Mouse (Mus musculus): ENCODE measurements at regions not wholly inside any gene's neighbourhood (a gene's known extent, or its start where the extent isn't known, plus 50 kb on each side); places are given as distances from the start of the nearest gene placed in this dataset.
A peak's percentile ranks its signal among the peaks of the same experiment; 100 is the strongest.

DNA sequence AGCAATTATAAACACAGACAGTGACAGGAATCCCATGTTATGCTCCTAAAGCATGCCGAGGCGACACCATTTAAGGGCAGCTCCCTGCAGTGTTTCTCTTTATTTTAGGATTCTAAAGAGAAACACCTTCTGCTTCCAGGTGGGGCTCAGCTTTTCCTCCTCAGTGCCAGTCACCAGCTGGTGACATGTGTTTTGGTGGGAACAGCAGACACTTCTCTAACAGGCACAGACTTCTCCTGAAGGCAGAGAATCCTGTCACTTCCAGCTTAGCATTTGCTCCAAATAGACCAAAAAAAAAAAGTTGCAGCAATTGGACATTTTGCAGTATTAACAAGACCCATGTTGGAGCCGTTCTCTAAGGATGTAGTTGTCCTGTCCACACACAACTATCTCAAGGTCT is 115.6 kb upstream of the Cdh6 start:
- no peak for DNase-seq

GRCm38 (mm10) chr15:13287878-13288277 is 114.4 kb upstream of the Cdh6 start:
- no peak for DNase-seq

DNA sequence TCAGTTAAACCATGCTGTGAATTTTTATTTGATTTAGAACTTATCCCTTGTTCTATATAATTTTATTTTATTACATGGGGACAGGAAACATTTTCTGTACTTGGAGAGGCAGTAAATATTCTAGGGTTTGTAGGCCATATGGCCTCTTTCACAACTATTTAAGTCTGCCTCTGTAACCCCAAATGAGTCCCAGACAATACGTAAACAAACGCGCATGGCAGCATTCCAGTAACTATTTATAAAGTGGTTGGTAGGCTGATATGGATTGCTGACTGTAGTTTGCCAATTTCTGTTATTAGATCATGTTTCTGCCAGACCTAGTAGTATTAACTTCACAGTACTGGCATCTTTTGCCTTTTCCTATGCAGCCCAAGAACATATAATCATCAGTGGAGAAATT is 111.9 kb upstream of the Cdh6 start:
- no peak for DNase-seq

GRCm38 (mm10) chr15:13284219-13284618 is 110.7 kb upstream of the Cdh6 start:
- DNase-seq: no peak

- no peak for DNase-seq
These were observed 109.6 kb upstream of the Cdh6 start for GRCm38 (mm10) chr15:13283106-13283505.

DNA sequence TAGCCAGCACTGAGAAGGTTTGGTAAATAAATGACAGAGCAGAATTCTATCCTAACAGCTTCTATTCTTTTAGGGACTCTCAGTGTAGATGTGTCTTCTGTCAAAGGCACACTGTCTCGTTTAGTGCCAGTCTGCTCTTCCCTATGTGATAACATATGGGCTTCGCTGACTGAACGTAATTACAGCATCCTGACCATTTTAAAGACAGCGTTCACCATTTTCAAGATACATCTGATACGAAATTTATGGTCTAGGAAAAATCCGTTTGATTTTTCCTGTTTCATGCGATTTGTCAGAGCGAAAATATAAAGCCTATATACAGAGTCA is 103.4 kb upstream of the Cdh6 start:
- no peak for DNase-seq

DNA sequence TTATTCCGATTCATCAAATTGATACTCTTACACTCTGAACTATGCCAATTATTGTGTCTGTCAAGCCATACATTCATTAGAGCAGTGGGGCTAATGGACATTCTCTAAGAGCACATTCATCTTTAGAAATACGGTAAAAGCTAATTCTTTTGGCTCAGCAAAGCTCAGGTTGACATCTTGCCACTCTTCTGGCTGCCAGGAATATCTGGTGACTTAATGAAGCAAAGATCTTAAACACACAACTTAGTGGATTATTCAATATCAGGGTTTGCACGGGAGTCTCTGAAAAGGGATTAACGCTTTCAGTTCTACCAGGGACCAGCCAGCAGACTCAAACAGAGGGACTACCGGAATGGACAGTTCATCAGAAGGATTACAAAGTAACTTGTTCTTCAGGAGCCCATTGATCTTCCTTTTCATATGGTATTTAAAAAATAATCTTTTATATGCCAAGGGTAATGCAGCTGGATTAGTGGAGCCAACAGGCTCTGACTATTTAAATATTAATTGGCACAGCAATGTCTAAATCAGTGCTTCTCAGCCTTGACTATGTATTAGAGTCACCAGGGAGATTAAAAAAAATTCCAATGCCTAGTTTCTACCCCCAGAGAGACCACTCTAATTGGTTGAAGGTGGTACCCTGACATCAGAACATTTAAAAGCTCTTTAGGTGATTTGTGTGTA is 102.9 kb upstream of the Cdh6 start:
- DNase-seq: no peak

- no peak for DNase-seq
These were observed 101.9 kb upstream of the Cdh6 start for GRCm38 (mm10) chr15:13275326-13275725.

GRCm38 (mm10) chr15:13274366-13275067 is 101.0 kb upstream of the Cdh6 start:
- no peak for DNase-seq

DNA sequence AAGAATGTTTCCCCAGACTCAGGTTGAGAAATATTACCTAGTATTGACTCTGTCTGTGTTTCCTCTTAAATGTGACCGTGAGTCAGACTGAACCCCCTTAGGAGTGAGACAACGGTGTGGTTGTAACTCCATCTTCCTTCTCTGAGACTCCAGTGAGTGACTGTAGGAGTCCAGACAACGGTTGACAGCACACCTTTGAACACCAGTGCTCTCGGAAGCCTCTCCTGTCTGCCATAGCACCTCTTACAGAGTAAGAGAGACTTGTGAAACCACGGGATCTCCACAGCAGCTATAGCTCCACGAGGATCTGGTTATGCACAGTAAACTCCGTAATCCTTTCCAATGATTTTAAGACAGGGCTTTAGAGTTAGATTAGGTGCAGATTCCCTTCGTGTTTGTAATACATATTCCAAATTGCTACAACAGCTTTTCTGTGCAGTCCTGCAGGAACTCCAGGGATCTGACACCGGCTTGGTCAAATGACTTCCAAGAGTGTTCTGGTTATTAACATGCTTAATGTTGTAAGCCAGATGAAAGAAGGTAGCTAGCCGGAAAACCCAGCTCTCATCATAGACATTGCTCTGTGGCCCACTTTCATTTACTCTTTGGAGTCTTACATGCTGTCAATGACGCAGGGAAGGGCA is 72.7 kb upstream of the Cdh6 start:
- no peak for DNase-seq

- peak; percentile 16 to 19 for DNase-seq
These were observed 70.8 kb upstream of the Cdh6 start for GRCm38 (mm10) chr15:13244306-13244705.

DNA sequence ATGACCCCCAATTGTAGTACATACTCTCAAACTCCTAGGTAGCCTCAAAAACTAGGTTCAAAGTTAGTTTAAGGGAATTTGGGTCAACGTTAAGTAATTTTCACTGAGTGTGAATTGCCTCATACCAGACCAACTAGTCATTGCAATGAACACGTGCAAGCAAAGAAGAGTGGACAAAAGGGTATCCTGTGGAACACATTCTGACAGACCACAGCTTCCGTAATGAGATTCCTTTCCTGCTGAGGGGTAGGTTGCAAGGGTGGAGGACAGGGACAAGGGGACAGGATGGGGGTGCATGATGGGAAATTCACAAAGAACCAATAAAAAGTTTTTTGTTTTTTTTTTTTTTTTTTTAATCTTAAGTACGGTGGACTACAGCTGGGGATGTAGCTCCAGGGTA is 70.1 kb upstream of the Cdh6 start:
- no peak for DNase-seq

GRCm38 (mm10) chr15:13240931-13241330 is 67.5 kb upstream of the Cdh6 start:
- no peak for DNase-seq

- no peak for DNase-seq
These were observed 63.5 kb upstream of the Cdh6 start for GRCm38 (mm10) chr15:13236869-13237507.

GRCm38 (mm10) chr15:13232567-13233259 is 59.2 kb upstream of the Cdh6 start:
- no peak for DNase-seq

DNA sequence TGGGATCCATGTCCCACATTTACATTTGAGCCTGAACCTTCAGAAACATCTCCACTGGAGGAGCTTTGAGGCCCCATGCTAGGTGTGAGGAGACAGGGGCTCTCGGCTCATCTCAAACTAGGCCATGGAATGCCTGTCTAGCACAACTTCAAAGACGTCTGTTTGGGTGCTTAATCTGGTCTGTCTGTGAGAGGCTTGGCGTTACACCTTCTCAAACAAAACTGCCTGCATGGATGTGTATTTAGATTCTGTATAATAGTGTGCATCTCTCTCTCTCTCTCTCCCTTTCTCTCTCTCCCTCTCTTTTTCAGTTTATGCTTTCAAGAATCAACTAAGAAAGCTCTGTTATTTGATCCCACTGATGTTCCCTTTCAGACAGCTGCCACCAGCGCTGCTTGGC is 58.1 kb upstream of the Cdh6 start:
- no peak for DNase-seq

DNA sequence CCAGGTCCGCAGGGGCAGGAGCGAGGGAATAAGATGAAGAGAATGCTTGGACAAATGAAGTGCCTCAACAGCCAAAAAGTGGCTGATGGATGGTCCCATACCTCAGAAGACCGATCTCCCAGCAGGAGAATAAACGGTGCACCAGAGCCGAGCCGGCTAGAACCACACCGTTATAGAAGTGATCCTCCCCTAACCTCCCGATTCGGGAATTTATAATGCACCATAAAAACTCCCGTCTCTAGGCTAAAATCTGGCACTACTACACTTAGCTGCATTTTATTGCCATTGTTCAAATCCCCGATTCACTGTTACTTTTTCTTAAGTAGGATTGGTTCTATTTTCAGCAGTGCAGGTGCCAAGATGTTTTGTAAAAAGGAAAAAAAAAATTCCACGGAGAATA is 54.6 kb upstream of the Cdh6 start:
- DNase-seq: no peak

Measured in adrenal gland, postnatal 36 days (tissue).